Mouse (Mus musculus): ENCODE measurements around the gene Traf3ip2. TPM values are rescaled to one million over a fixed set of nuclear protein-coding genes. Genes with fewer than 3 reads are reported as not detected.

Gene Traf3ip2
- polyA plus RNA-seq, 1 experiment, result 1.1 TPM

- Histone ChIP-seq H3K27me3 (ENCODE audit: control insufficient read depth, insufficient read depth, low read length) (no peaks in the 10 kb centered on the region), H3K36me3 (ENCODE audit: control insufficient read depth, insufficient read depth, low read length) (no peaks in the 10 kb centered on the region), H3K4me1 (ENCODE audit: control insufficient read depth, insufficient read depth, low read length) (peaks cover 3% of the 10 kb centered on the region), H3K27ac (ENCODE audit: control insufficient read depth, insufficient read depth, low read depth, low read length) (no peak overlapping the region), H3K4me3 (ENCODE audit: control insufficient read depth, low read depth, low read length) (no peak overlapping the region)
- TF ChIP-seq CTCF (IDR thresholded peaks at IDR 0.05; ENCODE audit: control insufficient read depth, insufficient read depth, insufficient replicate concordance, low read depth, low read length) (no peak), POLR2A (IDR thresholded peaks at IDR 0.05; ENCODE audit: control insufficient read depth, low read depth, low read length) (no peak)
Measured at GRCm38 (mm10) chr10:39660269-39660655, 47.5 kb downstream of the Traf3ip2 start.

- Histone ChIP-seq H3K4me1 (ENCODE audit: control insufficient read depth, insufficient read depth, low read length) (peaks cover 3% of the 10 kb centered on the region), H3K27me3 (ENCODE audit: control insufficient read depth, insufficient read depth, low read length) (no peaks in the 10 kb centered on the region), H3K36me3 (ENCODE audit: control insufficient read depth, insufficient read depth, low read length) (no peaks in the 10 kb centered on the region), H3K4me3 (ENCODE audit: control insufficient read depth, low read depth, low read length) (no peak overlapping the region), H3K27ac (ENCODE audit: control insufficient read depth, insufficient read depth, low read depth, low read length) (no peak overlapping the region)
- TF ChIP-seq POLR2A (IDR thresholded peaks at IDR 0.05; ENCODE audit: control insufficient read depth, low read depth, low read length) (no peak), CTCF (IDR thresholded peaks at IDR 0.05; ENCODE audit: control insufficient read depth, insufficient read depth, insufficient replicate concordance, low read depth, low read length) (no peak)
Measured at GRCm38 (mm10) chr10:39660698-39661097, 48.0 kb downstream of the Traf3ip2 start.

GRCm38 (mm10) chr10:39665071-39665502 is 52.4 kb downstream of the Traf3ip2 start:
- TF ChIP-seq POLR2A (IDR thresholded peaks at IDR 0.05; ENCODE audit: control insufficient read depth, low read depth, low read length) (no peak), CTCF (IDR thresholded peaks at IDR 0.05; ENCODE audit: control insufficient read depth, insufficient read depth, insufficient replicate concordance, low read depth, low read length) (no peak)
- no peaks in the 10 kb centered on the region for H3K27me3 ChIP-seq (ENCODE audit: control insufficient read depth, insufficient read depth, low read length)
- H3K36me3 ChIP-seq (ENCODE audit: control insufficient read depth, insufficient read depth, low read length), result no peaks in the 10 kb centered on the region; the same call in 1 of the 2 replicates
- H3K4me1 ChIP-seq (ENCODE audit: control insufficient read depth, insufficient read depth, low read length), result peaks cover under 1% of the 10 kb centered on the region
- H3K4me3 ChIP-seq (ENCODE audit: control insufficient read depth, low read depth, low read length), result peak overlapping the region; percentile 70
- H3K27ac ChIP-seq (ENCODE audit: control insufficient read depth, insufficient read depth, low read depth, low read length), result peak overlapping the region; percentile 42; the same call in 1 of the 2 replicates

- Histone ChIP-seq H3K36me3 (ENCODE audit: control insufficient read depth, insufficient read depth, low read length) (no peaks in the 10 kb centered on the region; the same call in 1 of the 2 replicates), H3K4me3 (ENCODE audit: control insufficient read depth, low read depth, low read length) (no peak overlapping the region), H3K4me1 (ENCODE audit: control insufficient read depth, insufficient read depth, low read length) (no peaks in the 10 kb centered on the region; the same call in none of the 2 replicates), H3K27me3 (ENCODE audit: control insufficient read depth, insufficient read depth, low read length) (no peaks in the 10 kb centered on the region), H3K27ac (ENCODE audit: control insufficient read depth, insufficient read depth, low read depth, low read length) (no peak overlapping the region)
- TF ChIP-seq CTCF (IDR thresholded peaks at IDR 0.05; ENCODE audit: control insufficient read depth, insufficient read depth, insufficient replicate concordance, low read depth, low read length) (no peak), POLR2A (IDR thresholded peaks at IDR 0.05; ENCODE audit: control insufficient read depth, low read depth, low read length) (no peak)
Measured at GRCm38 (mm10) chr10:39666027-39666426, 53.3 kb downstream of the Traf3ip2 start.

- H3K36me3 ChIP-seq (ENCODE audit: control insufficient read depth, insufficient read depth, low read length), result no peaks in the 10 kb centered on the region; the same call in 1 of the 2 replicates
- no peak overlapping the region for H3K4me3 ChIP-seq (ENCODE audit: control insufficient read depth, low read depth, low read length)
- H3K4me1 ChIP-seq (ENCODE audit: control insufficient read depth, insufficient read depth, low read length), result no peaks in the 10 kb centered on the region
- no peak overlapping the region for H3K27ac ChIP-seq (ENCODE audit: control insufficient read depth, insufficient read depth, low read depth, low read length)
- no peaks in the 10 kb centered on the region for H3K27me3 ChIP-seq (ENCODE audit: control insufficient read depth, insufficient read depth, low read length)
- TF ChIP-seq POLR2A (IDR thresholded peaks at IDR 0.05; ENCODE audit: control insufficient read depth, low read depth, low read length), result no peak
Measured at GRCm38 (mm10) chr10:39671451-39671850, 58.7 kb downstream of the Traf3ip2 start.

- Histone ChIP-seq H3K4me3 (ENCODE audit: control insufficient read depth, low read depth, low read length) (no peak overlapping the region), H3K36me3 (ENCODE audit: control insufficient read depth, insufficient read depth, low read length) (no peaks in the 10 kb centered on the region; the same call in 1 of the 2 replicates), H3K27me3 (ENCODE audit: control insufficient read depth, insufficient read depth, low read length) (no peaks in the 10 kb centered on the region), H3K27ac (ENCODE audit: control insufficient read depth, insufficient read depth, low read depth, low read length) (no peak overlapping the region), H3K4me1 (ENCODE audit: control insufficient read depth, insufficient read depth, low read length) (no peaks in the 10 kb centered on the region)
- TF ChIP-seq CTCF (IDR thresholded peaks at IDR 0.05; ENCODE audit: control insufficient read depth, insufficient read depth, insufficient replicate concordance, low read depth, low read length), result no peak
- no peak for TF ChIP-seq POLR2A (IDR thresholded peaks at IDR 0.05; ENCODE audit: control insufficient read depth, low read depth, low read length)
Measured at GRCm38 (mm10) chr10:39672547-39673051, 59.9 kb downstream of the Traf3ip2 start.

- TF ChIP-seq CTCF (IDR thresholded peaks at IDR 0.05; ENCODE audit: control insufficient read depth, insufficient read depth, insufficient replicate concordance, low read depth, low read length) (no peak), POLR2A (IDR thresholded peaks at IDR 0.05; ENCODE audit: control insufficient read depth, low read depth, low read length) (no peak)
- Histone ChIP-seq H3K27ac (ENCODE audit: control insufficient read depth, insufficient read depth, low read depth, low read length) (no peak overlapping the region), H3K4me1 (ENCODE audit: control insufficient read depth, insufficient read depth, low read length) (no peaks in the 10 kb centered on the region), H3K27me3 (ENCODE audit: control insufficient read depth, insufficient read depth, low read length) (no peaks in the 10 kb centered on the region), H3K36me3 (ENCODE audit: control insufficient read depth, insufficient read depth, low read length) (no peaks in the 10 kb centered on the region; the same call in 1 of the 2 replicates), H3K4me3 (ENCODE audit: control insufficient read depth, low read depth, low read length) (no peak overlapping the region)
Measured at GRCm38 (mm10) chr10:39674106-39674505, 61.4 kb downstream of the Traf3ip2 start.
